Mouse (Mus musculus): Measurements from ENCODE around the gene Stox2. TPM values are rescaled to one million over a fixed set of nuclear protein-coding genes. Genes with fewer than 3 reads are reported as not detected.

Gene Stox2
- total and polyA plus RNA-seq, 3 experiments = 0.27 TPM; not detected in 2

GRCm38 (mm10) chr8:47341474-47341873 is 104.7 kb downstream of the Stox2 start:
- no peak for DNase-seq (ENCODE audit: low spot score)
- H3K9me3 ChIP-seq (replicated peaks) = no peaks in the 10 kb centered on the region
- no peaks in the 10 kb centered on the region for H3K4me1 ChIP-seq (ENCODE audit: insufficient read depth, low read depth, low read length)
- TF ChIP-seq TAL1 (conservative IDR thresholded peaks at IDR 0.05; ENCODE audit: low read depth, low read length) (no peak), CTCF (IDR thresholded peaks at IDR 0.05; ENCODE audit: low read depth, low read length) (no peak), GATA1 (IDR thresholded peaks at IDR 0.05; ENCODE audit: borderline replicate concordance, low read length) (no peak), POLR2AphosphoS5 (IDR thresholded peaks at IDR 0.05; ENCODE audit: insufficient replicate concordance, low read depth, low read length) (no peak), GATA2 (IDR thresholded peaks at IDR 0.05; ENCODE audit: borderline replicate concordance, low read depth, low read length) (no peak)
- no peaks in the 10 kb centered on the region for H3K36me3 ChIP-seq (replicated peaks)
- no peak overlapping the region for H3K4me3 ChIP-seq (ENCODE audit: low read depth, low read length)
- no peaks in the 10 kb centered on the region for H3K27me3 ChIP-seq (ENCODE audit: insufficient read depth, low read length)
- no peak for ATAC-seq (ENCODE audit: extremely low read depth, insufficient number of reproducible peaks, low FRiP score, poor library complexity, severe bottlenecking)

DNA sequence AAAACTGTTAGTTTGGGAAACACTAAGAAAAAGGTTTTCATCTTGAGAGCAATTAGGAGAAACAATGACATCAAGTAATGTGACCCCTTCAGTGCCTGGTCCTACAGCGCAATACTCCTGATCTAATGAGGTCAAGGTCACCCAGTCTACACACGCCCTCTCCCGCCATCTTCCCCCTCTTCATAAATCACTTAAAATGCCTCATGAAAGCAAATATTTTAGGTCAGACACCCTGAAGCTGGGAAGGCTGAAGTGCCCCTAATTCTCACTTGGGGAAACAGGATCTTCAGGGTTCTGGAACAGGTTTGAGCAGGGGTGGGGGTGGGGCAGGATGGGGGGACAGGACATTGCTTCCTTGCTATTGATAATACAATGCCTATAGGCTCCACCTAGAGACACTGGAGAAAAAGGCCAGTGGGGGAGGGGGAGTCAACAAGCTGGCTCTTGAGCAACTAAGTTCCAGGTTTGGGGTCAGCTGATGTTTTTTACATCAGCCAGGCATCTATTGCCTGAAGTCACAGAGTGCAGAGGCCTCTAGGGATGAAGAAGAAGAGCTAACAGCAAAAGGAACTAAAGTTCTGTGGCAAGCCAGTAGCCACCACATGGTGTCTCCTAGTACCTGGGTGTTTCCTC is 107.4 kb downstream of the Stox2 start:
- H3K4me1 ChIP-seq (ENCODE audit: insufficient read depth, low read depth, low read length) = peaks cover 3% of the 10 kb centered on the region; the same call in 1 of the 2 replicates
- ATAC-seq (ENCODE audit: extremely low read depth, insufficient number of reproducible peaks, low FRiP score, poor library complexity, severe bottlenecking) = no peak
- no peaks in the 10 kb centered on the region for H3K9me3 ChIP-seq (replicated peaks)
- H3K36me3 ChIP-seq (replicated peaks) = no peaks in the 10 kb centered on the region
- no peak overlapping the region for H3K4me3 ChIP-seq (ENCODE audit: low read depth, low read length)
- TF ChIP-seq GATA2 (IDR thresholded peaks at IDR 0.05; ENCODE audit: borderline replicate concordance, low read depth, low read length) (no peak), CTCF (IDR thresholded peaks at IDR 0.05; ENCODE audit: low read depth, low read length) (no peak), GATA1 (IDR thresholded peaks at IDR 0.05; ENCODE audit: borderline replicate concordance, low read length) (no peak), TAL1 (conservative IDR thresholded peaks at IDR 0.05; ENCODE audit: low read depth, low read length) (no peak), POLR2AphosphoS5 (IDR thresholded peaks at IDR 0.05; ENCODE audit: insufficient replicate concordance, low read depth, low read length) (no peak)
- H3K27me3 ChIP-seq (ENCODE audit: insufficient read depth, low read length) = no peaks in the 10 kb centered on the region
- no peak for DNase-seq (ENCODE audit: low spot score)

DNA sequence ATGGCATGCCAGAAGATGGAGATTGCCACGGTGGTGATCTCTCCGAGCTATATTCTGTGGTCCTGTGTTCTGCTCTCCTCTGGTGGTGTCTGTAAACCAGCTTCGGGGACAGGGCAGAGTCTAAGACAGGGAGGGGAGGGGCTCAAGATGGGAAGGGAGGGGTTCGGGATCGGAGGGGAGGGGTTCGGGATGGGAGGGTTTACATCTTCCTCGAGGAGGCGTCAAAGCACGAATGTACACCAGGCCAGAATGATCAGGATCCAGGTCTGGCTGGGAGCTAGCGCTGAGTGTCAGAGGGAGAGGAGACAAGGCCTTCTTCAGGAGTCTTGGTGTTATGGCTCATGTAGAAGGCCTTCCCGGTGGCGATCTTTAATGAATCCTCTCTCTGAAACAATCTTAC is 109.7 kb downstream of the Stox2 start:
- H3K27me3 ChIP-seq (ENCODE audit: insufficient read depth, low read length) = no peaks in the 10 kb centered on the region
- H3K4me1 ChIP-seq (ENCODE audit: insufficient read depth, low read depth, low read length) = peaks cover 3% of the 10 kb centered on the region; the same call in 1 of the 2 replicates
- ATAC-seq (ENCODE audit: extremely low read depth, insufficient number of reproducible peaks, low FRiP score, poor library complexity, severe bottlenecking) = no peak
- TF ChIP-seq TAL1 (conservative IDR thresholded peaks at IDR 0.05; ENCODE audit: low read depth, low read length) = no peak
- TF ChIP-seq CTCF (IDR thresholded peaks at IDR 0.05; ENCODE audit: low read depth, low read length) = no peak
- TF ChIP-seq GATA1 (IDR thresholded peaks at IDR 0.05; ENCODE audit: borderline replicate concordance, low read length) = no peak
- TF ChIP-seq POLR2AphosphoS5 (IDR thresholded peaks at IDR 0.05; ENCODE audit: insufficient replicate concordance, low read depth, low read length) = no peak
- TF ChIP-seq GATA2 (IDR thresholded peaks at IDR 0.05; ENCODE audit: borderline replicate concordance, low read depth, low read length) = no peak
- H3K36me3 ChIP-seq (replicated peaks) = no peaks in the 10 kb centered on the region
- no peaks in the 10 kb centered on the region for H3K9me3 ChIP-seq (replicated peaks)
- H3K4me3 ChIP-seq (ENCODE audit: low read depth, low read length) = no peak overlapping the region
- no peak for DNase-seq (ENCODE audit: low spot score)

GRCm38 (mm10) chr8:47335940-47336339 is 110.2 kb downstream of the Stox2 start:
- DNase-seq (ENCODE audit: low spot score) (no peak), ATAC-seq (ENCODE audit: extremely low read depth, insufficient number of reproducible peaks, low FRiP score, poor library complexity, severe bottlenecking) (no peak)
- no peaks in the 10 kb centered on the region for H3K27me3 ChIP-seq (ENCODE audit: insufficient read depth, low read length)
- no peak overlapping the region for H3K4me3 ChIP-seq (ENCODE audit: low read depth, low read length)
- TF ChIP-seq GATA2 (IDR thresholded peaks at IDR 0.05; ENCODE audit: borderline replicate concordance, low read depth, low read length) (no peak), GATA1 (IDR thresholded peaks at IDR 0.05; ENCODE audit: borderline replicate concordance, low read length) (no peak), TAL1 (conservative IDR thresholded peaks at IDR 0.05; ENCODE audit: low read depth, low read length) (no peak), POLR2AphosphoS5 (IDR thresholded peaks at IDR 0.05; ENCODE audit: insufficient replicate concordance, low read depth, low read length) (no peak), CTCF (IDR thresholded peaks at IDR 0.05; ENCODE audit: low read depth, low read length) (no peak)
- H3K9me3 ChIP-seq (replicated peaks) = no peaks in the 10 kb centered on the region
- peaks cover 3% of the 10 kb centered on the region; the same call in 1 of the 2 replicates for H3K4me1 ChIP-seq (ENCODE audit: insufficient read depth, low read depth, low read length)
- no peaks in the 10 kb centered on the region for H3K36me3 ChIP-seq (replicated peaks)

DNA sequence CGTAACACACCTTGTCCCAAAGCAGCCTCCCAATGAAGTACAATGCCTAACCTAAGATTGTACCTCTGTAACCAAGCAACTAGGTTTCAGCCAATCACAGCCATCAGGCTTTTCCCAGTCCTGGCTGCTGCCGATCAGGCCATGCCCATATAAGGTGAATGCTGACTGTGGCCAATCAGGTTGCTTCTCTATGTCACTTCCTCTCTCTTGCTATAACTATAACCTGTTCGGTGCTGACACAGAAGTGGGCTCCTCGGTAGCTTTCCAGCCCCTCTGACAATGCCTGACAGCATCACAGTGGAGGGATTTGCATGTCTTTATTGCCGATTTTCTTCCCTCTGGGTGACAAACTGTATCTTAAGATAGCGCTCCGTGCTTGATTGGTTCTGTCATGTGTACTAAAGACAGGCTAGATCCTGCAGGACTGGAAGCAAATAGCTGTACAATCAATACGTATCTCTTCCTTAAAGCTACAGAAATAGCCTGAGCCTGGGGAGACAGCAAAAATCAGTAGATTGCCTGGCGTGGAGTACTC is 111.9 kb downstream of the Stox2 start:
- Histone ChIP-seq H3K4me1 (ENCODE audit: insufficient read depth, low read depth, low read length) (peaks cover 3% of the 10 kb centered on the region; the same call in 1 of the 2 replicates), H3K36me3 (replicated peaks) (no peaks in the 10 kb centered on the region), H3K4me3 (ENCODE audit: low read depth, low read length) (no peak overlapping the region), H3K27me3 (ENCODE audit: insufficient read depth, low read length) (no peaks in the 10 kb centered on the region), H3K9me3 (replicated peaks) (no peaks in the 10 kb centered on the region)
- DNase-seq (ENCODE audit: low spot score) = no peak
- TF ChIP-seq GATA2 (IDR thresholded peaks at IDR 0.05; ENCODE audit: borderline replicate concordance, low read depth, low read length) (no peak), GATA1 (IDR thresholded peaks at IDR 0.05; ENCODE audit: borderline replicate concordance, low read length) (no peak), CTCF (IDR thresholded peaks at IDR 0.05; ENCODE audit: low read depth, low read length) (no peak), TAL1 (conservative IDR thresholded peaks at IDR 0.05; ENCODE audit: low read depth, low read length) (no peak), POLR2AphosphoS5 (IDR thresholded peaks at IDR 0.05; ENCODE audit: insufficient replicate concordance, low read depth, low read length) (no peak)
- no peak for ATAC-seq (ENCODE audit: extremely low read depth, insufficient number of reproducible peaks, low FRiP score, poor library complexity, severe bottlenecking)

DNA sequence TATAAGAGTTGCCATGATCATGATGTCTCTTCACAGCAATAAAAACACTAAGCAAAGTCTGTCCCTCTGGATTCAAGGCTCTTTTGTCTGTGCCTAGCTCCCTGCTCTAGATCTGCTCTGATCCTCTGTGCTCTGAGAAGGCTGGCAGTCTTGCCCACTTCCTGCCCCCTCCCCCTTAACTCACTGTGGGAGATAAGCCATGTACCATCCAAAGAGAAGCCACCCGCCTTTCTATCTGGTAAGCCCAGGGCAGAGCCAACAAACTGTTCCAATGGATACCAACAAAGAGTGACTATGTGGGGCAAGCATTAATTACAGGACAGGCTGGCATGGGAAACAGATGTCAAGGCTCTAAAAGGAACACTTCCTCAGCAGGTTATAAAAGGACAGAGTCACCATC is 113.2 kb downstream of the Stox2 start:
- Histone ChIP-seq H3K4me1 (ENCODE audit: insufficient read depth, low read depth, low read length) (peaks cover 3% of the 10 kb centered on the region; the same call in 1 of the 2 replicates), H3K4me3 (ENCODE audit: low read depth, low read length) (no peak overlapping the region), H3K9me3 (replicated peaks) (no peaks in the 10 kb centered on the region), H3K27me3 (ENCODE audit: insufficient read depth, low read length) (no peaks in the 10 kb centered on the region), H3K36me3 (replicated peaks) (no peaks in the 10 kb centered on the region)
- TF ChIP-seq CTCF (IDR thresholded peaks at IDR 0.05; ENCODE audit: low read depth, low read length) = no peak
- no peak for TF ChIP-seq TAL1 (conservative IDR thresholded peaks at IDR 0.05; ENCODE audit: low read depth, low read length)
- no peak for TF ChIP-seq GATA2 (IDR thresholded peaks at IDR 0.05; ENCODE audit: borderline replicate concordance, low read depth, low read length)
- TF ChIP-seq GATA1 (IDR thresholded peaks at IDR 0.05; ENCODE audit: borderline replicate concordance, low read length) = no peak
- no peak for ATAC-seq (ENCODE audit: extremely low read depth, insufficient number of reproducible peaks, low FRiP score, poor library complexity, severe bottlenecking)
- DNase-seq (ENCODE audit: low spot score) = no peak

Measured in G1E (cell line).